Mouse (Mus musculus): ENCODE data around the gene Trim37. TPM values are rescaled to one million over a fixed set of nuclear protein-coding genes. Genes with fewer than 3 reads are reported as not detected.

Trim37 gene
- total and polyA plus RNA-seq, 3 experiments, result 1.9 to 8.3 (median 5.9) TPM

DNA sequence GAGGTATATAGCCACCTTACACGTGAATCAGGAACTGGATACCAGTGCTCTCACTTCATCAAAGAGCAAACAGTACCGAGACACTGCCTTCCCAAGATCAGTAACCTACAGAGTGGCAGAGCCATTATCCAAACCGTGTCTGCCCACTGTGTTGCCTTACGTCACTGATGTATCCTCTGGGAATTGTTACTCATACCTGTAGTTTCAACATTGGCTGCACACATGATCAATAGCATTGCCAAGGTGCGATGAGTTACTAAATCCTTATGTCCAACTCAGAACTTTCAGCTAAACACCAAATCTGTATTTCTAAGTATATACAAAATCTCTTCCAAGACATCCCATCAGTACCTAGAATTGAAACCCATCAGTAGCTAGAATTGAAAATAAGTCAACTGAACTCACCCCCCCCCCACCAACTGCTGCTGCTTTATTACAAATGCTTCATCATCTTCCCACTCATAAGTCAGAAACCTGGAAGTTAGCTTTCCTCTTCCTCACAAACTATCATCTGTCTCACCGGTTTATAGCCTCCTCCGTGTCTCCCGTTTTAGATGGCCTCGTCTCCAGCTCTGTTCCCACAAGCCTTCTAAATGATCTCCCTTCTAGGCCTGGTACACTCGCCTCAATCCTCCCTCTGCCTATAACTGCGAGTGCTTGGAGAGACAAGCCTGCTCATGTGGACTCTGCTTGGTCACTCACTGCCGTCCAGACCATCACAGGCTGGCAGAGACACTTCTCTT lies 108.0 kb downstream of the Trim37 start:
- 0 out of 2 replicates have a peak overlapping the region, but pooled peaks have one; percentile 12 for H3K27ac ChIP-seq
- no peak overlapping the region for H3K4me3 ChIP-seq

DNA sequence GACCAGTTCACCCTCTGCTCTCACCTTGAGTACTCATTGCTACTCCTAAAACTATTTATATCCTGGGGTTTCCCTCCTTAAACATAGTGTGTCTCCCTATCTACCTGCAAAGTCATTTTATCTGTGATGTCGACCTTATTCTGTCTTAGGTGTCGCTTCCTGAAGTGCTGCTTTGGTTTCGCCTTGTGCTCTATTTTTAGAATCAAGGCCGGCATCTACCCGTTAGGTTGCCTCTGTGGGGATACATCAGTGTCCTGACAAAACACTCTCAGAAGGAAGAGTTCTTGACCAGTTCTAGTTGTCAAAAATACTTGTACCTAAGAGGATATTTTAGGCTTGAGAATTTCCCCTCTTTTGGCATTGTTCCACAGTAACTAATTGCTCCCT lies 108.6 kb downstream of the Trim37 start:
- H3K27me3 ChIP-seq (ENCODE audit: control insufficient read depth, insufficient read depth, low read length), result no peaks in the 10 kb centered on the region
- no peak overlapping the region for H3K4me3 ChIP-seq
- H3K4me1 ChIP-seq (ENCODE audit: control insufficient read depth, insufficient read depth, low read length), result peaks cover 2% of the 10 kb centered on the region; the same call in 1 of the 2 replicates
- DNase-seq, result no peak
- peaks cover 3% of the 10 kb centered on the region for H3K36me3 ChIP-seq (ENCODE audit: control insufficient read depth, insufficient read depth, low read length)
- 0 out of 2 replicates have a peak overlapping the region, but pooled peaks have one; percentile 12 for H3K27ac ChIP-seq
- no peak overlapping the region for H3K9ac ChIP-seq (ENCODE audit: low read depth, low read length)
- H3K79me2 ChIP-seq (replicated peaks; ENCODE audit: control insufficient read depth, insufficient read depth, low read length), result no peaks in the 10 kb centered on the region
- WGBS, result 21% methylated on average over 5 of the region's 5 CpGs
- intact Hi-C loops (cut with DNase I), result no loop called here
- TF ChIP-seq POLR2A (IDR thresholded peaks at IDR 0.05; ENCODE audit: insufficient read depth, low read depth, low read length), result no peak
- TF ChIP-seq EP300 (IDR thresholded peaks at IDR 0.05; ENCODE audit: insufficient read depth, low read depth, low read length), result no peak
- TF ChIP-seq CTCF (IDR thresholded peaks at IDR 0.05), result no peak

More for the DNA sequence above, 108.0 kb downstream of the Trim37 start:
- no peak overlapping the region for H3K9ac ChIP-seq (ENCODE audit: low read depth, low read length)
- H3K27me3 ChIP-seq (ENCODE audit: control insufficient read depth, insufficient read depth, low read length), result no peaks in the 10 kb centered on the region
- peaks cover 3% of the 10 kb centered on the region for H3K36me3 ChIP-seq (ENCODE audit: control insufficient read depth, insufficient read depth, low read length)
- no peak for TF ChIP-seq CTCF (IDR thresholded peaks at IDR 0.05)
- no peak for TF ChIP-seq POLR2A (IDR thresholded peaks at IDR 0.05; ENCODE audit: insufficient read depth, low read depth, low read length)
- intact Hi-C loops (cut with DNase I), result no loop called here
- 79% methylated on average over 12 of the region's 12 CpGs for WGBS
- peaks cover 2% of the 10 kb centered on the region; the same call in 1 of the 2 replicates for H3K4me1 ChIP-seq (ENCODE audit: control insufficient read depth, insufficient read depth, low read length)
- no peaks in the 10 kb centered on the region for H3K79me2 ChIP-seq (replicated peaks; ENCODE audit: control insufficient read depth, insufficient read depth, low read length)
- DNase-seq, result no peak

DNA sequence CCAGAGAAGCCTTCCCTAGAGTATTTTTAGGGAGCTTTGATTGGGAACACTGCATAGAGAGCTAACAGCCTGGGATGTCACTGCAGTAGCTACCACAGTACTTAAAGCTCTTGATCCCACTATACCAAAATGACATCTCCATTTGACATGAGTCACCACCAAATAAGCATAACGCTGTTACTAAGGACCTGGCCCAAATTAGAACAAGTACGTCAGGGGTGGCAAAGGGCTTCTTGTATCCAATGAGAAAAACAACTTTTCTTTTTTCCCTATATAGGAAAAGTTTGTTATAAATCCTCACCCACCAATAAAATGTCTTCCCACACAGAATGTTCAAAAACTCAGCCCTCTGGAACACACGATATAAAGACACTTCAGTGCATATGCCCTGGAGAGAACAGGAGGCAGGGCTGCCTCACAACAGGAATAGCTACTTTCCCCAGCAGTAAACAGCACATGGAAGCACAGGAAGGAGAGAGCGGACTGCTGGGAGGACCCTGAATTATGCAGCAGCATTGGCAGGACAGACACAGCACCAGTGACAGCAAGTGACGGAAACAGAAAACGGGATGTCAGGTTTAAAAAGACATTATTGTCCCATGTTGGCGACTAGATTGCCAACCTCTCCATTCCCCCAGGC lies 112.1 kb downstream of the Trim37 start:
- intact Hi-C loops (cut with DNase I), result no loop called here
- 58% methylated on average over 7 of the region's 7 CpGs for WGBS

DNA sequence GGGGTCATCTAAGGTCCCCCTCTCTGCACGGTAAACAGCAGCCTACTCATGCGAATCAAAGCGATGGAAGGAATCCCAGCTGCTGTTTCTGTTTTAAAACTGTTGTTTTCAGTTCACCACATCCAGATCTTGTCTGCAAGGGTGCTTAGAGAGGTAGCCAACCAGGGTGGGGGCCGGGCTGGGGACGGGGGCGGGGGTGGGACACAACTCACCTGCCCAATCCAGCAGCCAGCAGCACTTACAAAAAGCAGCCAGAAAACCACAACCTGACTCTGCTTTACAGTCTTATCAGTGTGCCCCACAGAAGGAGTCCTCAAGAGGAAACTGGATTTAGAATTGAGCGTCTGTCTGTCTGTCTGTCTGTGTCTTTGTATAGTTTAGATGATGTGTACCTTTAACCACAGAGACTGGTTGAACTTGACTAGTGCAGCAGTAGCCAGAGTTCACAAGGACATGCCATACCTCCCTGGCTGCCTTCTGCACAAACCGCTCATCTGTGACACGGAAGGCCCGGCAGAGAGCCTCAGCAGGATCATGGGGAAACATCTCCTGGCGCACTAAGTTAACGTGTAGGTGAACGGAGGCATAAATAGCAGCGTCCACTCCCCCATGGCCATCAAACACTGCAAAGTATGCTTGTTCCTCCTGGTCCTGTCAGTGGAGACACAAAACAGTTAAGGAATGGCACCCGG lies 113.4 kb downstream of the Trim37 start:
- H3K36me3 ChIP-seq (ENCODE audit: control insufficient read depth, insufficient read depth, low read length), result peaks cover 3% of the 10 kb centered on the region
- H3K79me2 ChIP-seq (replicated peaks; ENCODE audit: control insufficient read depth, insufficient read depth, low read length), result no peaks in the 10 kb centered on the region
- intact Hi-C loops (cut with DNase I), result no loop called here
- TF ChIP-seq EP300 (IDR thresholded peaks at IDR 0.05; ENCODE audit: insufficient read depth, low read depth, low read length) (no peak), CTCF (IDR thresholded peaks at IDR 0.05) (no peak), POLR2A (IDR thresholded peaks at IDR 0.05; ENCODE audit: insufficient read depth, low read depth, low read length) (no peak)
- DNase-seq, result no peak
- H3K27me3 ChIP-seq (ENCODE audit: control insufficient read depth, insufficient read depth, low read length), result no peaks in the 10 kb centered on the region
- peaks cover under 1% of the 10 kb centered on the region; the same call in 1 of the 2 replicates for H3K4me1 ChIP-seq (ENCODE audit: control insufficient read depth, insufficient read depth, low read length)
- H3K4me3 ChIP-seq, result no peak overlapping the region
- no peak overlapping the region for H3K27ac ChIP-seq
- no peak overlapping the region for H3K9ac ChIP-seq (ENCODE audit: low read depth, low read length)
- 66% methylated on average over 15 of the region's 15 CpGs for WGBS

More for the DNA sequence above, 112.1 kb downstream of the Trim37 start:
- H3K27ac ChIP-seq, result no peak overlapping the region
- TF ChIP-seq CTCF (IDR thresholded peaks at IDR 0.05), result no peak
- no peak for TF ChIP-seq EP300 (IDR thresholded peaks at IDR 0.05; ENCODE audit: insufficient read depth, low read depth, low read length)
- no peak for TF ChIP-seq POLR2A (IDR thresholded peaks at IDR 0.05; ENCODE audit: insufficient read depth, low read depth, low read length)
- H3K27me3 ChIP-seq (ENCODE audit: control insufficient read depth, insufficient read depth, low read length), result no peaks in the 10 kb centered on the region
- H3K9ac ChIP-seq (ENCODE audit: low read depth, low read length), result no peak overlapping the region
- peaks cover 2% of the 10 kb centered on the region; the same call in 1 of the 2 replicates for H3K4me1 ChIP-seq (ENCODE audit: control insufficient read depth, insufficient read depth, low read length)
- H3K4me3 ChIP-seq, result no peak overlapping the region
- no peaks in the 10 kb centered on the region for H3K79me2 ChIP-seq (replicated peaks; ENCODE audit: control insufficient read depth, insufficient read depth, low read length)
- DNase-seq, result no peak
- H3K36me3 ChIP-seq (ENCODE audit: control insufficient read depth, insufficient read depth, low read length), result peaks cover 3% of the 10 kb centered on the region

DNA sequence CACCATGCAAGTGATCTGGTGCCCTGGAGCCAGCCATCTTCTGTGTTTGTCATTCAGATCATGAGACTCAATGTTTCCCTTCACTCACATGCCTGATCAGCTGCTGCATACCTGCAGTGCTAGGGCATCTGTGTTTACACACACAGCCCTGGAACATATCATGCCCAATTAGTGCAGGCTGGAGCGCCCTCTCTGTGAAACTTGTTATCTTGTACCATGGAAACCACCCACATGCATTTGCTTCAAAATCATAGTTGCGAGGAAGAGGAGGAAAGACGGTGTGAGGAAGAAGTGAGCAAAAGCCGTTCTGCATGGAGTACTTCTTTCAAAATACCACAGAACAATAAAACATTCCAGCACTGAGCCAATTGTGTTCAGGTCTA lies 113.9 kb downstream of the Trim37 start:
- no peak overlapping the region for H3K27ac ChIP-seq
- DNase-seq, result no peak
- H3K4me1 ChIP-seq (ENCODE audit: control insufficient read depth, insufficient read depth, low read length), result no peaks in the 10 kb centered on the region
- WGBS, result 63% methylated on average over 4 of the region's 4 CpGs
- intact Hi-C loops (cut with DNase I), result no loop called here
- no peak for TF ChIP-seq EP300 (IDR thresholded peaks at IDR 0.05; ENCODE audit: insufficient read depth, low read depth, low read length)
- TF ChIP-seq CTCF (IDR thresholded peaks at IDR 0.05), result no peak
- no peaks in the 10 kb centered on the region for H3K79me2 ChIP-seq (replicated peaks; ENCODE audit: control insufficient read depth, insufficient read depth, low read length)
- no peak overlapping the region for H3K4me3 ChIP-seq
- no peak overlapping the region for H3K9ac ChIP-seq (ENCODE audit: low read depth, low read length)
- no peaks in the 10 kb centered on the region; the same call in 1 of the 2 replicates for H3K36me3 ChIP-seq (ENCODE audit: control insufficient read depth, insufficient read depth, low read length)
- no peaks in the 10 kb centered on the region for H3K27me3 ChIP-seq (ENCODE audit: control insufficient read depth, insufficient read depth, low read length)
